Mouse (Mus musculus): ENCODE measurements around the gene 9130230L23Rik.
"Not testable (repeated sequence)": the region's sequence is repeated elsewhere in the genome, so short reads cannot be mapped to it uniquely, and the experiment has no call there.

The 9130230L23Rik gene

GRCm38 (mm10) chr5:66005041-66005678 lies 1.1 kb upstream of the 9130230L23Rik start:
- no peak for DNase-seq (ENCODE audit: low spot score)

- no peak for DNase-seq (ENCODE audit: low spot score)
Measured at GRCm38 (mm10) chr5:66001232-66001631, 2.9 kb downstream of the 9130230L23Rik start.

- DNase-seq (ENCODE audit: low spot score) = no peak
Measured at GRCm38 (mm10) chr5:66000567-66001125, 3.4 kb downstream of the 9130230L23Rik start.

GRCm38 (mm10) chr5:66000074-66000473 lies 4.0 kb downstream of the 9130230L23Rik start:
- DNase-seq (ENCODE audit: low spot score) = peak; percentile 15

GRCm38 (mm10) chr5:65999106-65999505 lies 5.0 kb downstream of the 9130230L23Rik start:
- DNase-seq (ENCODE audit: low spot score) = no peak

- DNase-seq (ENCODE audit: low spot score) = no peak
Measured at GRCm38 (mm10) chr5:65997813-65998212, 6.3 kb downstream of the 9130230L23Rik start.

GRCm38 (mm10) chr5:65994643-65995042 lies 9.4 kb downstream of the 9130230L23Rik start:
- no peak for DNase-seq (ENCODE audit: low spot score)

GRCm38 (mm10) chr5:65991191-65991590 lies 12.9 kb downstream of the 9130230L23Rik start:
- DNase-seq (ENCODE audit: low spot score) = no peak

- not testable (repeated sequence) for DNase-seq (ENCODE audit: low spot score)
Measured at GRCm38 (mm10) chr5:65987004-65987403, 17.1 kb downstream of the 9130230L23Rik start.

GRCm38 (mm10) chr5:65986426-65986825 lies 17.7 kb downstream of the 9130230L23Rik start:
- DNase-seq (ENCODE audit: low spot score) = no peak

- no peak for DNase-seq (ENCODE audit: low spot score)
Measured at GRCm38 (mm10) chr5:65975731-65976130, 28.4 kb downstream of the 9130230L23Rik start.

- no peak for DNase-seq (ENCODE audit: low spot score)
Measured at GRCm38 (mm10) chr5:65973189-65973588, 30.9 kb downstream of the 9130230L23Rik start.

- no peak for DNase-seq (ENCODE audit: low spot score)
Measured at GRCm38 (mm10) chr5:65968004-65968403, 36.1 kb downstream of the 9130230L23Rik start.

- DNase-seq (ENCODE audit: low spot score) = no peak
Measured at GRCm38 (mm10) chr5:65967091-65967490, 37.0 kb downstream of the 9130230L23Rik start.

GRCm38 (mm10) chr5:65965771-65966279 lies 38.3 kb downstream of the 9130230L23Rik start:
- DNase-seq (ENCODE audit: low spot score) = no peak

- no peak for DNase-seq (ENCODE audit: low spot score)
Measured at GRCm38 (mm10) chr5:65963291-65963690, 40.8 kb downstream of the 9130230L23Rik start.

GRCm38 (mm10) chr5:65960597-65960950 lies 43.5 kb downstream of the 9130230L23Rik start:
- no peak for DNase-seq (ENCODE audit: low spot score)

- no peak for DNase-seq (ENCODE audit: low spot score)
Measured at GRCm38 (mm10) chr5:65959893-65960596, 44.0 kb downstream of the 9130230L23Rik start.

- no peak for DNase-seq (ENCODE audit: low spot score)
Measured at GRCm38 (mm10) chr5:65958597-65958996, 45.5 kb downstream of the 9130230L23Rik start.

- no peak for DNase-seq (ENCODE audit: low spot score)
Measured at GRCm38 (mm10) chr5:65956144-65957008, 47.7 kb downstream of the 9130230L23Rik start.

- DNase-seq (ENCODE audit: low spot score) = peak; percentile 47
Measured at GRCm38 (mm10) chr5:65955343-65956143, 48.5 kb downstream of the 9130230L23Rik start.

All from ovary, adult 18-20 months (tissue).